Mouse (Mus musculus): ENCODE measurements around the gene Ddn. TPM values are rescaled to one million over a fixed set of nuclear protein-coding genes. Genes with fewer than 3 reads are reported as not detected.
A peak's percentile ranks its signal among the peaks of the same experiment; 100 is the strongest.

The Ddn gene
- polyA plus RNA-seq, 1 experiment from 2014 or later: not detected

DNA sequence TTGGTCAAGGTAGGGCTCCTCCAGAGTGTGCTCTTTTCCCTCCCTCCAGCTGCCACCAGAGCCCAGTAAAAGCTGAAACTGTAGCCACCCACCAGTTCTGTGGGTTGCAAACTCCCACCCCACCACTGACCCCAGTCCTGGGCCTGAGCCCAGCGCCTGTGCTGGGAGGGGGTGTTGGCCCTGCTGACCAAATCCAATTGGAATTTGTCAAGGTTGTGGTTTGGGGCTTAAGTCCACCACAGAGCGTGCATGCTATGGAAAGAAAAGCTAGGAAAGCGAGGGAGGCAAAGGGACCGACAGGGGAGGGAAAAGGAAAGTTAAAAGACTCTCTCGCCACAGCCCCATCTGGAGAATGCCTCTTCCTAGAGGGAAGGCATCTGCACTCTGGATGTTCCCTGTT is 41.0 kb downstream of the Ddn start:
- ATAC-seq (ENCODE audit: low read depth): peak; percentile 58; the same call in 1 of the 2 replicates
- no peaks in the 10 kb centered on the region for H3K9me3 ChIP-seq (ENCODE audit: control insufficient read depth, low read length)
- peaks cover 11% of the 10 kb centered on the region for H3K4me1 ChIP-seq (ENCODE audit: control insufficient read depth, insufficient read depth, low read length)
- no peak overlapping the region for H3K4me2 ChIP-seq (ENCODE audit: low read depth, low read length)
- H3K4me3 ChIP-seq (ENCODE audit: low read depth, low read length): no peak overlapping the region
- H3K9ac ChIP-seq (ENCODE audit: low read depth, low read length): no peak overlapping the region
- WGBS: 29% methylated on average over 5 of the region's 5 CpGs
- H3K27ac ChIP-seq (replicated peaks; ENCODE audit: low read depth, low read length): no peak overlapping the region
- peak; percentile 74 for DNase-seq (ENCODE audit: low spot score)
- peaks cover 26% of the 10 kb centered on the region for H3K27me3 ChIP-seq (replicated peaks; ENCODE audit: control insufficient read depth, insufficient read depth, low read length)
- H3K36me3 ChIP-seq (ENCODE audit: control insufficient read depth, insufficient read depth, low read length): no peaks in the 10 kb centered on the region

DNA sequence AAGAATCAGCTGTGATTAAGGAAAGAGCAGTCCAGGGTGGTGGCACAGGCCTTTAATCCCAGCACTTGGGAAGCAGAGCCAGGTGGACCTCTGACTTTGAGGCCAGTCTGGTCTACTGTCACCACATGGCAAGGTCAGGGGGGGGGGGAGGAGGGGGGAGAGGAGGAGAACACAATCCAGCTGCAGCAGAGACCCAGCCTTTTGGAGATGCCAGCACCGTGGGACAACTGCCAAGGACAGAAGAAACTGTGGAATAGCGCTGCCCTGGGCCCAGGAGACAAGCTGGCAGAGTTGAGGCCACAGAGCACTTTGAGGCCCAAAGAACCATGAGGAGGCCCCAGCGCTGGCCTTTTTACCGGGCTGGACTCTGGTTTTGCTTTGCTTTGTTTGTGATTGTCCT is 43.4 kb downstream of the Ddn start:
- Histone ChIP-seq H3K27me3 (replicated peaks; ENCODE audit: control insufficient read depth, insufficient read depth, low read length) (peaks cover 3% of the 10 kb centered on the region; the same call in 1 of the 2 replicates), H3K36me3 (ENCODE audit: control insufficient read depth, insufficient read depth, low read length) (peaks cover 1% of the 10 kb centered on the region; the same call in 1 of the 2 replicates), H3K4me3 (ENCODE audit: low read depth, low read length) (no peak overlapping the region), H3K9ac (ENCODE audit: low read depth, low read length) (no peak overlapping the region), H3K4me2 (ENCODE audit: low read depth, low read length) (no peak overlapping the region), H3K27ac (replicated peaks; ENCODE audit: low read depth, low read length) (no peak overlapping the region), H3K4me1 (ENCODE audit: control insufficient read depth, insufficient read depth, low read length) (peaks cover 12% of the 10 kb centered on the region), H3K9me3 (ENCODE audit: control insufficient read depth, low read length) (no peaks in the 10 kb centered on the region)
- no peak for DNase-seq (ENCODE audit: low spot score)
- no peak for ATAC-seq (ENCODE audit: low read depth)
- WGBS: 64% methylated on average over 4 of the region's 4 CpGs

DNA sequence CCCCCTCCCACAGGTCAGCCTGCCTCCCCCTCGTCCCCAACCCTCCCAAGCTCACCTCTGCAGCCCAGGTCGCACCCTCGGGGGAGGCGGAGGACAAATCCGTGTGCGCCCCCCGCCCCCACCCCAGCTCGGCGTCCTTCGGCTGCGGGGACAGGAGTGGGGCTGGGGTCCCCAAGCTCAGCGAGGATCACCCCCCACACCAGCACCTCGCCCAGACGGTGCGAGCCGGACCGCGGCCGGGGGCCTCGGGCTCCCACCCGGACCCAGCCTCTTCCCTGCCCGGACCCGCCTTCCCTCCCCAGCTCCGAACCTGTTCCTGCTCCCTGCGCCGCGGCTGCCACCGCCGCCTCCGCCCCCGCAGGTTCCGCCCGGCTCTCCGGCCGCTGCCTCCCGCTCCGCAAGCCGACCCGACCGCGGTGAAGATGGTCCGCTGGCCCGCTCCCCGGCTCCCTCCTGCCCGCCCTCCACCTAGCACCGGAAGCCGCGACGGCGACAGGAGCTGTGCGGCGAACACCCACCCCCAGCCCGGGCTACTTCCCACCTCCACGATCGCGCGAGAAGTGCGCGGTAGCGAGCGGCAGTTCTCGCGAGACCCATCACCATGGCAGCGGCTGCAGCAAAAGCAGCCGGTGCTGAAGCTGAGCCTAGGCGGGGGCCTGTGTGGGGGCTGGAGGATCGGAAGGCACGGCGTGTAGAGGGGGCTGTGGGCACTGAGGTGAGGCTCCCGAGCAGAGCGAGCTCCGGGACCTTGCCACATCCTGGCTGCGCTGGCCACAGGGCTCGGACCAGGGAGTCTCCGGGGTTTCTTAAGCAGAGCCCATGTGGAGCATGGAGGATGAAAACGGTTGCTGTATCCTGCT is 46.4 kb downstream of the Ddn start, which contains the start of gene Arf3:
Gene Arf3, minus strand, starts transcription at position 545 of the 860 bp plus-strand sequence.
- peak within 1 kb of the TSS; percentile 83 for H3K27ac ChIP-seq (replicated peaks; ENCODE audit: low read depth, low read length)
- H3K9me3 ChIP-seq (ENCODE audit: control insufficient read depth, low read length): no peaks in the 10 kb centered on the region
- peak within 1 kb of the TSS; percentile 77 for H3K4me2 ChIP-seq (ENCODE audit: low read depth, low read length)
- WGBS: under 1% methylated on average over 57 of the region's 76 CpGs
- peaks cover 23% of the 10 kb centered on the region for H3K36me3 ChIP-seq (ENCODE audit: control insufficient read depth, insufficient read depth, low read length)
- H3K4me1 ChIP-seq (ENCODE audit: control insufficient read depth, insufficient read depth, low read length): peaks cover 12% of the 10 kb centered on the region
- peak within 1 kb of the TSS; percentile 99 for H3K4me3 ChIP-seq (ENCODE audit: low read depth, low read length)
- peak within 1 kb of the TSS; percentile 91 for H3K9ac ChIP-seq (ENCODE audit: low read depth, low read length)
- H3K27me3 ChIP-seq (replicated peaks; ENCODE audit: control insufficient read depth, insufficient read depth, low read length): no peaks in the 10 kb centered on the region
- DNase-seq (ENCODE audit: low spot score) (peak; percentile 97), ATAC-seq (ENCODE audit: low read depth) (peak; percentile 96)

DNA sequence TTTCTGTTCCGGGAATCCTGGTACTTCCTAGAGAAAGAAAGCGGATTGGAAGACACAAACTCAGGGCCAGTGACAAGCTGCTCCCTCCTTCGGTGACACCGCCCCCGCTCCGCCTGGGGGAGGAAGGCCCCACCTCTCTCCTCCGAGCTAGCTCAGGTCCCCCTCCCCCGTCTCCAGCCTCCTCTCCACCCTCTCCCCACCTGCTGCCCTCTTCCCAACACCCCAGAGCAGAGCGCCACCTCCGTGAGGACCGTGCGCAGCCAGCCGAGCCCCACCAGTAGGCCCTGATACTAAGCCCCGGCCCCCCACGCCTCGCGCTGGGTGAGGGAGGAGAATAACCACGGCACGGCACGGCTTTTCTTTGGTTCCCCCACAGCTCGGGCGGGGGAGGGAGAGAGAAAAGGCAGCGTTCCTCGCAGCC is 47.1 kb downstream of the Ddn start:
- peak; percentile 92 for DNase-seq (ENCODE audit: low spot score)
- Histone ChIP-seq H3K9ac (ENCODE audit: low read depth, low read length) (peak overlapping the region; percentile 91), H3K4me3 (ENCODE audit: low read depth, low read length) (peak overlapping the region; percentile 99), H3K27ac (replicated peaks; ENCODE audit: low read depth, low read length) (peak overlapping the region; percentile 83), H3K36me3 (ENCODE audit: control insufficient read depth, insufficient read depth, low read length) (peaks cover 27% of the 10 kb centered on the region), H3K9me3 (ENCODE audit: control insufficient read depth, low read length) (no peaks in the 10 kb centered on the region), H3K4me1 (ENCODE audit: control insufficient read depth, insufficient read depth, low read length) (peaks cover 12% of the 10 kb centered on the region), H3K27me3 (replicated peaks; ENCODE audit: control insufficient read depth, insufficient read depth, low read length) (no peaks in the 10 kb centered on the region), H3K4me2 (ENCODE audit: low read depth, low read length) (peak overlapping the region; percentile 77)
- 0% methylated on average over 7 of the region's 24 CpGs for WGBS
- ATAC-seq (ENCODE audit: low read depth): peak; percentile 77

DNA sequence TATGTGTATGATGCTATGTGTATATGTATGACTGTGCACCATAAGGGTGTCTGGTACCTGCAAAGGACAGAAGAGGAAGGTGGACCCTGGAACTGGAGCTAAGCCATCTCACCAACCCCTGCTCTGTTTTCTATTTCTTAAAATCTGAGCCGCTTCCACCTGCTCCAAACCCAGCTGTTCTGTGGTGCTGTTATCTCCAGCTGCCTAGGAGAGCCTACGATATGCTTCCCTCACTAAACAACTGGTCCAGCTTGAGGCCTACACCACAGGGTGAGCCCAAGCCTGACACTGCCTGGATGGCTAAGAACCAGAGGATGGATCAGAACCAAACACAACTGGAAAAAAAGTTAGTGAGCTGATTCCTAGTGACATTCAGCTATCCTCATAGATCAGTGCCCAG is 55.2 kb downstream of the Ddn start:
- DNase-seq (ENCODE audit: low spot score) (no peak), ATAC-seq (ENCODE audit: low read depth) (no peak)
- H3K4me1 ChIP-seq (ENCODE audit: control insufficient read depth, insufficient read depth, low read length): no peaks in the 10 kb centered on the region
- no peaks in the 10 kb centered on the region for H3K27me3 ChIP-seq (replicated peaks; ENCODE audit: control insufficient read depth, insufficient read depth, low read length)
- no peak overlapping the region for H3K27ac ChIP-seq (replicated peaks; ENCODE audit: low read depth, low read length)
- H3K4me2 ChIP-seq (ENCODE audit: low read depth, low read length): no peak overlapping the region
- no peak overlapping the region for H3K9ac ChIP-seq (ENCODE audit: low read depth, low read length)
- H3K4me3 ChIP-seq (ENCODE audit: low read depth, low read length): no peak overlapping the region
- 85% methylated on average over 2 of the region's 2 CpGs for WGBS
- H3K36me3 ChIP-seq (ENCODE audit: control insufficient read depth, insufficient read depth, low read length): peaks cover 10% of the 10 kb centered on the region; the same call in 1 of the 2 replicates
- H3K9me3 ChIP-seq (ENCODE audit: control insufficient read depth, low read length): no peaks in the 10 kb centered on the region

Other genes with a start within 250 kb of the Ddn start
- gene Ccnt1, start 238.6 kb downstream of the Ddn start, polyA plus RNA-seq (2014; fragmentation: Nextera tagmentation; extraction: Ambion mirVana): 47.9 and 51.3 TPM in 2 replicates
- not detected in 2 replicates for gene 4930415O20Rik, start 238.5 kb downstream of the Ddn start, polyA plus RNA-seq (2014; fragmentation: Nextera tagmentation; extraction: Ambion mirVana)
- 14.9 and 18.8 TPM in 2 replicates for gene Adcy6, start 199.4 kb downstream of the Ddn start, polyA plus RNA-seq (2014; fragmentation: Nextera tagmentation; extraction: Ambion mirVana)
- gene Cacnb3, start 178.7 kb downstream of the Ddn start, polyA plus RNA-seq (2014; fragmentation: Nextera tagmentation; extraction: Ambion mirVana): 29.0 and 37.0 TPM in 2 replicates
- 21.5 and 23.4 TPM in 2 replicates for gene Ddx23, start 146.6 kb downstream of the Ddn start, polyA plus RNA-seq (2014; fragmentation: Nextera tagmentation; extraction: Ambion mirVana)
- gene Rnd1, start 132.0 kb downstream of the Ddn start, polyA plus RNA-seq (2014; fragmentation: Nextera tagmentation; extraction: Ambion mirVana): 0.42 TPM in 2 replicates
- gene Ccdc65, start 101.3 kb downstream of the Ddn start, polyA plus RNA-seq (2014; fragmentation: Nextera tagmentation; extraction: Ambion mirVana): 1.7 and 3.9 TPM in 2 replicates
- gene Fkbp11, start 81.3 kb downstream of the Ddn start, polyA plus RNA-seq (2014; fragmentation: Nextera tagmentation; extraction: Ambion mirVana): 88.8 and 108 TPM in 2 replicates
- 33.9 and 34.8 TPM in 2 replicates for gene Arf3, start 46.3 kb downstream of the Ddn start, polyA plus RNA-seq (2014; fragmentation: Nextera tagmentation; extraction: Ambion mirVana)
- gene Wnt10b, start 31.3 kb downstream of the Ddn start, polyA plus RNA-seq (2014; fragmentation: Nextera tagmentation; extraction: Ambion mirVana): 4.1 and 4.3 TPM in 2 replicates
- 0.10 TPM in 1 of 2 replicates, not detected in the other for gene Wnt1, start 19.6 kb downstream of the Ddn start, polyA plus RNA-seq (2014; fragmentation: Nextera tagmentation; extraction: Ambion mirVana)
- 71.7 and 80.6 TPM in 2 replicates for gene Prkag1, start 22.0 kb upstream of the Ddn start, polyA plus RNA-seq (2014; fragmentation: Nextera tagmentation; extraction: Ambion mirVana)
- gene Kmt2d, start 61.7 kb upstream of the Ddn start, polyA plus RNA-seq (2014; fragmentation: Nextera tagmentation; extraction: Ambion mirVana): 13.8 and 15.5 TPM in 2 replicates
- 8.4 and 12.2 TPM in 2 replicates for gene Rhebl1, start 85.0 kb upstream of the Ddn start, polyA plus RNA-seq (2014; fragmentation: Nextera tagmentation; extraction: Ambion mirVana)
- 2.0 and 3.1 TPM in 2 replicates for gene Dhh, start 89.0 kb upstream of the Ddn start, polyA plus RNA-seq (2014; fragmentation: Nextera tagmentation; extraction: Ambion mirVana)
- gene Lmbr1l, start 108.7 kb upstream of the Ddn start, polyA plus RNA-seq (2014; fragmentation: Nextera tagmentation; extraction: Ambion mirVana): 3.9 and 4.3 TPM in 2 replicates
- 1,523 and 1,643 TPM in 2 replicates for gene Tuba1b, start 125.1 kb upstream of the Ddn start, polyA plus RNA-seq (2014; fragmentation: Nextera tagmentation; extraction: Ambion mirVana)
- not detected in 2 replicates for gene Gm49450, start 144.1 kb upstream of the Ddn start, polyA plus RNA-seq (2014; fragmentation: Nextera tagmentation; extraction: Ambion mirVana)
- gene Tuba1a, start 144.2 kb upstream of the Ddn start, polyA plus RNA-seq (2014; fragmentation: Nextera tagmentation; extraction: Ambion mirVana): 1,836 and 1,958 TPM in 2 replicates
- 133 and 149 TPM in 2 replicates for gene Tuba1c, start 220.4 kb upstream of the Ddn start, polyA plus RNA-seq (2014; fragmentation: Nextera tagmentation; extraction: Ambion mirVana)
- 66.3 and 71.0 TPM in 2 replicates for gene Prph, start 245.7 kb upstream of the Ddn start, polyA plus RNA-seq (2014; fragmentation: Nextera tagmentation; extraction: Ambion mirVana)

Data from embryonic facial prominence, embryonic 14.5 days (tissue).